Mouse (Mus musculus): ENCODE data around the gene Rpl23a.
"Not testable (repeated sequence)": the region's sequence is repeated elsewhere in the genome, so short reads cannot be mapped to it uniquely, and the experiment has no call there.

Gene Rpl23a

DNA sequence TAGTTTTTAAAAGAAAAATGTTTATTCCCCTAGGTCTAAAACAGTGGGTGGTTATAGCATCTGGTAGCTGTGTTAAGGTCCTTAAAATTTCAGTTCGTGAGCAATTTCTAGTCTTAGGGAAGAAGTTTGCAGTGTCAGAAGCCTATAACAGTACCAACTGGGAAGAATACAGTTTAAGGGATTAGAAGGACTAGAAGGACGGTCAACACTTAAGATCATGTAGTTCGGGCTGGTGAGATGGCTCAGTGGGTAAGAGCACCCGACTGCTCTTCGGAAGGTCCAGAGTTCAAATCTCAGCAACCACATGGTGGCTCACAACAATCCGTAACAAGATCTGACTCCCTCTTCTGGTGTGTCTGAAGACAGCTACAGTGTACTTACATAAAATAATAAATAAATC, 1.3 kb upstream of the Rpl23a start:
- not testable (repeated sequence) for DNase-seq (ENCODE audit: extremely low spot score, low spot score)

DNA sequence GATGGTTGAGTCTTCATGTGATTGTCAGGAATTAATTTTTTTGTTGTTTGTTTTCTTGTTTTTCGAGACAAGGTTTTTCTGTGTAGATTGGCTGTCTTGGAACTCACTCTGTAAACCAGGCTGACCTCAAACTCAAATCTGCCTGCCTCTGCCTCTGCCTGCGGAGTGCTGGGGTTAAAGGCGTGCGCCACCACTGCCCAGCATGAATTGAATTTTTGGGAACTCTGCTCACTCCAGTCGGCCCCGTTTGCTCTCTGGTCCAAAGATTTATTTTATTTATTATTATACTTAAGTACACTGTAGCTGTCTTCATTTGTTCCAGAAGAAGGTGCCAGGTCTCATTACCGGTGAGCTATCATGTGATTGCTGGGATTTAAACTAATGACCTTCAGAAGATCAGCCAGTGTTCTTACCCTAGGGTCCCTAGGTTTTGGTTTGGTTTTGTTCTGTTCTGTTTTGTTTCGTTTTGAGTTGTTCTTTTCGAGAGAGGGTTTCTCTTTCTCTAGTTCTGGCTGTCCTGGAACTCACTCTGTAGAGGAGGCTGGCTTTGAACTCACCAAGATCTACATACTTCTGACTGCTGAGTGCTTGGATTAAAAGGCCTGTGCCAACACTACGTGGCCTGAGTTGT, 615 bp upstream of the Rpl23a start:
- no peak for DNase-seq (ENCODE audit: extremely low spot score, low spot score)

DNA sequence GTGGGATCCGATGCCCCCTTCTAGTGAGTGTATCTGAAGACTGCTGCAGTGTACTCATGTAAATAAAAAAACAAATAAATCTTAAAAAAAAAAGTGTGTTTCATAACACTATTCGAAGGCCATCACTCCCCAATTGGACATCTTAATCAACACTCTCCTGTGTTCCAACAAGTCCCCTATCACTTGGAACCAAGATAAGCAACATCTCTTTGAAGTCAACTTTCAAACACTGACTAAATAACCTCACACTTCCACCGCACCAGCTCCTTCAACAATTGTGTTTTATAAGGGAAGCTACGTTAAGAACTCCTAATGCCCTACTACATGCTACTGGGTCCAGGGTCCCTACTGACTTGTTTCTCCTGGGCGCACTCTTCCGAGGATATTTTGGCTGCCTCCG, 934 bp downstream of the Rpl23a start:
- no peak for DNase-seq (ENCODE audit: extremely low spot score, low spot score)

DNA sequence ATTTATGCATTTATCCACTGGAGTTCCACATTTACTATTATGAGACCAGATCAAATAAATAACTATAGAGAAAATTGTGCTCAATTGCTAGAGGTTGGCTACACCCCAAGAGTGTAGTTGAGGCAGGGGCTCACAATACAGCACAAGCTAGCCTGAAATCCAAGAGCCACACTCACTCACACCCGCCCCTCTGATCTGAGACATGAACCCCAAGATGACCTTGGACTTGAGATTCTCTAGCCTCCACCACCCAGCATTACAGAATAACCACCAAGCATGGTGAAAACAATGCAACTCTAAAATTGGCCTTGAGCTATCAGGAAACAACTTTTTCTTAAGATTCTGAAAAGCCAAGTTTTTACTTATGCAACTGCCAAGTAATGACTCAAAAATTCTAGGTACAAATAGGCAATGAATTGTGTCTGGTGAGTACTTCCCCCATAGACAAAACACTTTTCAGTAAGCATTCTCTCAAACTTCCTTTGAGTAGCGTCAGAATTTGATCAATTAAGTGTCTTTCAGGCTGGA, 1.5 kb downstream of the Rpl23a start:
- DNase-seq (ENCODE audit: extremely low spot score, low spot score): no peak

DNA sequence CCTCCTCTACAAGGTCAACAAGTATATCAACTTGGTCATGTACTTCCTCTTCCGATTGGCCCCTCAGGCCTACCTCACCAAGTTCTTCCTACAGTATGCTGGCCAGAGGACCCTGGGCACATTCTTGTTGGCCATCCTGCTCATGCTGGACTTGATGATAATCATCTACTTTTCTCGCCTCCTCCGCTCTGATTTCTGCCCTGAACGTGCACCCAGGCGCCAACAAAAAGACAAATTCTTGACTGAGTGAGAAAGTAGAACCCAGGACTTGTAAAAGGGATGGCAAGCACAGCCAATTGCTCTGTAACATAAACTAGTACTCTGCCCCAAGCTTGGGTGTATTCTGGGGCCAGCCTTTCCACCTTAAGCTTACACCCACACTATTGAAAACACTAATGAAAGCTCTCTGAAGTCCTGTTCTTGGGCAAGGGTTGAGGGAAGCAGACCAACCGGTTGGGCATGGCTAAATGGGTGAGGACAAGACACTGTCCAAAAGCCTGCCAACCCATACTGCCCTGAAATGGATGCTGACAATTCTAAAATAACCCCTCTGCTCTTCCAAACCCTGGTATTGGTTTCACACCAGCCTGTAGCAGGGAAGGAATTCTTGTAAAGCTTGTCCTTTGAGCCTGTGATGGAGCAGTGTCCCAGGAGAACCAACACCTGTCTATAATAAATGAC, 3.2 kb downstream of the Rpl23a start:
- DNase-seq (ENCODE audit: extremely low spot score, low spot score): no peak

DNA sequence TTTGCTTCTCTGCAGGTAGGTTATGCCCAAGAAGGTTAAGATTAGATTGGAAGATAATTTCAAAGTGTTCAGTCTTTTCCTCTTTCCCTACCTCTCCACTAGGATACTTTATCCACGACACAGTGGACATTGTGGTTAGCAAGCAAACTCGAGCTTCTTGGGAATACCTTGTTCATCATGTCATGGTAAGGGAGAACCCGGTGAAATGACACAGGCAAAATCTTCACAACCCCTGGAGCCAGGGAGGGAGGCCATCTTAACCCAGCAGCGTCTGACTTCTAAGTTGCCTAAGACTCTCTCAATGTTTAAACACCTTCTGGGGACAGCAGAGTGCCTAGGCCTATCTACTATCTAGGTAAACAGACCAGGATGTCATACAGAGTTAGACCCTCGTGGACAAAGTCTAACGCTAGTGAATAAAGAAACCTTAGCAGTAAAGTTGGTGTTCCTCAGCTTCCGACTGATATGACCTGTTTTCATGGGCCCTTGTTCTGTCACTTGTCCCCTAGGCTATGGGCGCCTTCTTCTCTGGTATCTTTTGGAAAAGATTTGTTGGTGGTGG, 3.9 kb downstream of the Rpl23a start:
- no peak for DNase-seq (ENCODE audit: extremely low spot score, low spot score)

DNA sequence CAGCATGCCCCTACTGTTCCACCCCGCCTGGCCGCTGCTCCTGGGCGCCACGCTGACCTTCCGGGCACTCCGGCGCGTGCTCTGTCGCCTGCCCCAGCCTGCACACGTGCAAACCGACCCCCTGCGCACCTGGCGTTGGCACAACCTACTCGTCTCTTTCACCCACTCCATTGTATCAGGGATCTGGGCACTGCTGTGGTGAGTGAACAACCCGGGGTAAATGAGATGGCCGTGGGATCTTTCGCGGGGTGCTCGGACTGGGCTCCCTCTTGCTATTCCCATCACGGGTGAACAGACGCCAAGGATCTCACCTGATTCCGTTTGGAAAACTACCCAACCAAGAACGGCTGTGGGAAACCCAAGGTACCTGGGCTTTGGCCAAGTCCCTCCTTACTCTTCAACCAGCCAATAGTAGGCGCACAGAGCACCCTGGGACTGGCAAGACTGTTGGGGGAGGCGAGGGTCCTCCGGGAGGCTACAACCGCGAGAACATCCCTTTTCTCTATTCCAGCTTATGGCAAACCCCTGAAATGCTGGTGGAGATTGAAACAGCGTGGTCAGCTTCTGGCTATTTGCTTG, 4.4 kb downstream of the Rpl23a start:
- no peak for DNase-seq (ENCODE audit: extremely low spot score, low spot score)

DNA sequence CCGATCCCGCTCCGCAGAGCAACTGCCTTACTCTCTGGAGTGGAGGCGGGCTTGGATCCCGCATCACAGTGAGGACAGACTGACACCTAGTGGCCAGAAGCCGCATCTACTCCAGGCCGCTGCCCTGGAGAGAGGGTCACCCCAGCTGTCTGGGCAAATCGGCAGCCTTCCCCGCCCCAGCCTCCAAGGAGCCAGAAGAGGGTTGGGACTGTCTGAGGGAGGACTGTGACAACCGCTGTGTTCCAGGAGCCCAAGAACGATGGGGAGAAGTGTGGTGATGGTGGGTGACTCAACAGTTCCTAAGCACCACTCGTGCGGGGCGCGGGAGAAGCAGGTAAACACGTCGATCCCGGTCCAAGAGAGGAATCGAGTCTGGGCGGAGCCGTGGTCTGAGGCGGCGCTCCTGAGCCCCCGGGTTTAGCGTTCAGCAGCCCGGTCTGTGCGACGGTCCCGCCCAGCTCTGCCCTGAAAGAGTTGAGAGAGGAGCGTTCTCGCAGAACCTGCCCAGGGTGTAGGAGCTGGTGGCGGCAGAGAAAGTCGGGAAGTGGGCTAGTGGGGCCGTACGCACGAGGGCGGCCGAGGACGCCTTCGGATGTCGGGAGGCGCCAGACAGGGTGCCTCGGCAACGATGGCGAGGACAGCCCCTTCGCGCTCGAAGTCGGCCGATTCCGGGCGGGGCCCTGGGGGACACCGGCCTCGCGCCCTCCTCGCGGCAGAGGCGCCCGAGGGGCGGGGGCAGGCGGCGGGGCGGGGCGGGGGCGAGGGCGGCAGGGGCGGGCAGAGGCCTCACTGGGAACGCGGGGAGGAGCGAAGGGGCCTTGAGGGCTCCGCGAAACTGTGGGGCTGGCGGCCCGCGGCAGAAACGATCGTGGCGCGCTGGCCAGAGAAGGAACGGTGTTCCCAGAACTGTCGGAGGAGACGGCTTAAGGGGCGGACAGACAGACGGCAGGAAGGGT, 5.2 kb downstream of the Rpl23a start:
- peak; percentile 98 for DNase-seq (ENCODE audit: extremely low spot score, low spot score)

DNA sequence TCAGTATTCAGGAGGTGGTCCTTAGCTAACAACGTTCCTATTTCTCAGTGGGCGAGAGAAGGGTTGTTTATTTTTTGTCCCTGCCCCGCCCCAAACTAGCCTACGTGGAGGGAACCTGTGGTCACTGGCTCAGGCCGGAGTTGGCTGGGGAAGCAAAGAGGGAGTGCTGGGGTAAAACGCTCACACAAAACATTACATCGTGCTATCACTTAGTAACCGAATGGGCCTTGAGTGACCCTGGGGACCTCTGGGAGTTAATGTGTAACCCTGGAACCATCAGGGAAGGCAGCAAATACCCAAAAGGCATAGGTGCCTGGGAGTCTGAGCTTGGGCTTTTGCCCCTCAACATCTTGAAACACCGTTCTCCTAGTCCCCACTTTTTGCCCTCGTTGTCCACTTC, 5.9 kb downstream of the Rpl23a start:
- no peak for DNase-seq (ENCODE audit: extremely low spot score, low spot score)

DNA sequence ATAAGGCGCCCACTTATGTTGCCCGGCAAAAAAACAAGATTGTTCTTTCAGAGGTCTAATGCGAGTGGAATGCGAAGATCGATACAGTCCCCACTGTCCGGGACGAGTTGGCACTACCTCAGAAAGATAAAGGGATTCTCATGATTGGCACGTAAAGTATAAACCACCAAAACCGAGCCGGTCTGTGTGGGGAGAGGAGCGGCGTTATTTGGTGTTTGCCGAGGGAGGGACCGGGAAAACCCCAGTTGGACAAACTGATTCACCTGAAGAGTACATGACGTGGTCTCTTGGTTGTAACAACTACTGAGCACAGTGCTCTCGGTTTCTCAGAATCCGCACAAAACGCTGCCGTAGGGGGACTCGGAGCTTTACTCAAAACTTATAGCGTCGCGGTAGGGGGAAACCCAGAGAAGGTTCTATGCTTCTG, 6.5 kb downstream of the Rpl23a start:
- DNase-seq (ENCODE audit: extremely low spot score, low spot score): no peak

DNA sequence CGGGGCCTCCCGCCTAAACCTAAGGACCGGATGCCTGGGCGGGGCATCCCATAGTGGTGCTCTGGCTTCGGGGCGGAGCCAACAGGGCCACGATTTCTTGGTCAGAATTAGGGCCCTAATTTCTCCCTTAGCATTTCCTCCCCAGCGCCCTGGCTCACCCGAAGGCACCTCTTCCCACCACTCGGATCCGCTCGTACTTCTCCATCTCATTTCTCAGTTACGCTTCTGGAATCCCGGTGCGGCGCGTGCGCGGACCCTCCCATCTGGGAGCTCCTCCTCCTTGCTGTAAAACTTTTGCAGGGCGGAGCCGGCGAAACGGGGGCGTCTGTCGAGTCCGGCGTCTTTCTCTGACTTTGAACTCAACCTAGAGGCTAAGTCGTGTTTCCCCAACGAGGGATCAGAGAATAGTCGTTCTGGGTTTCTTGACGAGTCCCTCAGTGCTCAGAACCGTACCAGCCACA, 7.0 kb downstream of the Rpl23a start, which contains the start of the genes Nek8 and Tlcd1:
Gene Nek8 (minus strand): TSS at position 274 of the 461 bp plus-strand sequence.
Gene Tlcd1 (plus strand): TSS at position 310 of the 461 bp plus-strand sequence.
- peak; percentile 90 for DNase-seq (ENCODE audit: extremely low spot score, low spot score)

DNA sequence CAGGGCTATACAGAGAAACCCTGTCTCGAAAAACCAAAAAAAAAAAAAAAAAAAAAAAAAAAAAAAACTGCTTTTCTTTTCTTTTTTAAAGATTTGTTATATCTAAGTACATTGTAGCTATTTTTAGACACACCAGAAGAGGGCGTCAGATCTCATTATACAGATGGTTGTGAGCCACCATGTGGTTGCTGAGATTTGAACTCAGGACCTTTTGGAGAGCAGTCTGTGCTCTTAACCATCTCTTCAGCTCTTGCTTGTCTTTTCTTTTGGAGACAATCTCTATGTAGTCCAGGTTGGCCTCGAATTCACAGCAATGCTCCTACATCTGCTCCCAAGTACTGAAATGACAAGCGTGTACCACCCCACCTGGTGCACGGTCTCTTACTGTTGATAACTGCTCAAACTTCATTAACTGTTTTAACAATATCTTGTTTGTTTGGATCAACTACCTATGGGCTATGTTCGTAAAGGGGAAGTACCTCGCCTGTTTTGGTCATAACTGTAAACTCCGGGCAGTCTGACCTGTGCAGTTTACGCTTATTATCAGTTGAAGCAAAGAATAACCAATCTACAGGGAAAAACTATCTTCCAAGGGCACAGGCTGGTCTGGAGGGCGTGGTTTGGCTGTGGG, 7.5 kb downstream of the Rpl23a start:
- no peak for DNase-seq (ENCODE audit: extremely low spot score, low spot score)

DNA sequence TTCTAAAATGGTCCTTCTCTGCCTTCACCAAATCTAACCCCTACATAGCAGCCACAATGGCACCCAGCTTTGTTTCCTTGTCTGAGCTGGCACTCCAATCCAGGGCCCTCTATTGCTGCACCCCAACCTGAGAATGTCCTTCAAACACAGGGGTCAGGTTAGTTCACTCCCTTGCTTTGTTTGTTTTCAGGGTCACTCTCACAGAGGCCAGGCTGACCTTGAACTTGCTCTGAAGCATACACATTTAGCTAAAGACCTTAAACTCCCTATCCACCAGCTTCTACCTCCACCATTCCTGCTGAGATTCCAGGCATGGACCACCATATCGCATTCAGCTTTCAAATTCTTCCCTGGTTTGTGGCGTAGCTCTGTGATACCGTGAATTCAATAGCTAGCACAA, 8.9 kb downstream of the Rpl23a start:
- DNase-seq (ENCODE audit: extremely low spot score, low spot score): no peak

DNA sequence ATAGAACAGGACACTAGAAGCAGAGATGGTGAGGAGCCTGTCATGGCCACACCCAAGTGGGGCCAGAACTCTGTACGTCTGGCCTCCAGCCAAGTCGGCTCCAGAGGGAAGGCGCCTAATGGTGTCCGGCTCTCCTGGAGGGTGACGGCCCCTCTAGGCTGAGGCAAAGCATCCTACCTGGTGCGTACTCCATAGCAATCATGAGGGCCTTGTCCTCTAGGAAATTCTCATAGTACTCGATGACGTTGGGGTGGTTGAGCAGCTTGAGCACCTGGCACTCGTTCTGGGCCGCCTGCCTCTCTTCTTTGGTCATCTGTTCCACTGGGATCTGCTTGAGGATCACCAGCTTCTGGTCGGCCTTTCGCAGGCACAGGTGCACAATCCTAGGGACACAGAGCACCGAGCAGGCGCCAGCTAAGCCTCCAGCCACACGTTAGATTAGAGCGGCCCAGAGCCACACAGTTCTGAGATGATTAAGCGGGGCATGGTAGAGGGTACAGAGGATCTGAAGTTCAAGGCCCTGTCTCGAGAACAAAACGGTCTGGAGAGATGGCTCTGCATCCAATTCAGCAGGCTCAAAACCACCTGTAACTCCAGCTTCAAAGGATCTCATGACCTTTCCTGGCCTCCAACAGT, 10.5 kb downstream of the Rpl23a start:
- no peak for DNase-seq (ENCODE audit: extremely low spot score, low spot score)

DNA sequence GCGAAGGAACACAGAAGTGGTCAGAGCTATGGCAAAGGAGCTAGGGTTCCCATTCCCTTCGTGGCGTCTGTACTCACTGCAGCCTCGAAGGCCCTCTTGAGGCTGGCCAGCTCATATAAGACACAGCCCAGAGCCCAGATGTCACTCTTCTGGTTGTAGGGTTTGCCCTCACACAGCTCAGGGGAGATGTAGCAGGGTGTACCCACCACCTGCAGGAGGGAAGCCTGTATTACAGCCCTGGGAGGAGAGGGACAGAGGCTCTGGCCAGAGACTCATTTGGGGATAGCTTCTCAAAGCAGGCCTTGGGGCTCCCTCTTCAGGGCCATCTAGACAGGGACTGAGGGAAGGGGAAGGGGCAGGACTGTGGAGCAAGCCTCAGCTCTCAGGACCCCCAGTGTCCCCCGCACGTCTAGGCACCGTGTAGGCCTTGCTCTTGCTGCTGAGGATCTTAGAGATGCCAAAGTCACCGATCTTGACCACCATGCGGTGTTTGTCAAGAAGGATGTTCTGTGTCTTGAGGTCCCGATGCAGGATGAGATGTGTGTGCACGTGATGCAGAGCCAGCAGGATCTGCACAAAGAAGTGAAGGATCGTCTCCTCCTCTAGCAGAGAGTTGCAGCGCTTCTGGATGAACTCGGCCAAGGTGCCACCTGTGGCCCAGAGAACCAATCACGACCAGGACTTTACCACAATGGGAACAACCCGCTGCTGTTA, 11.2 kb downstream of the Rpl23a start:
- DNase-seq (ENCODE audit: extremely low spot score, low spot score): no peak

DNA sequence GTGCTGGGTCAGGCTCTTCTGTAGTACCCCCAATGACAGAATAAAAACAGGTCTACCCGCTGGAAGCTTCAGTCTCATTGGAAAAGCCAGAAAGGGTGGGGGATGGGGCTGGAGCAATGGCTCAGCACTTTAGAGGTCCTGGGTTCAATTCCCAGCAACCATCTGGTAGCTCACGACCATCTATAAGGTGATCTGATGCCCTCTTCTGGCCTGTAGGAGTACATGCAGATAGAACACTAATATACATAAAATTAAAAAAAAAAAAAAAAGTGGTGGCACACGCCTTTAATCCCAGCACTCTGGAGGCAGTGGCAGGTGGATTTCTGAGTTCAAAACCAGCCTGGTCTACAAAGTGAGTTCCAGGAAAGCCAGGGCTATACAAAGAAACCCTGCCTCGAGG, 12.1 kb downstream of the Rpl23a start:
- DNase-seq (ENCODE audit: extremely low spot score, low spot score): no peak

DNA sequence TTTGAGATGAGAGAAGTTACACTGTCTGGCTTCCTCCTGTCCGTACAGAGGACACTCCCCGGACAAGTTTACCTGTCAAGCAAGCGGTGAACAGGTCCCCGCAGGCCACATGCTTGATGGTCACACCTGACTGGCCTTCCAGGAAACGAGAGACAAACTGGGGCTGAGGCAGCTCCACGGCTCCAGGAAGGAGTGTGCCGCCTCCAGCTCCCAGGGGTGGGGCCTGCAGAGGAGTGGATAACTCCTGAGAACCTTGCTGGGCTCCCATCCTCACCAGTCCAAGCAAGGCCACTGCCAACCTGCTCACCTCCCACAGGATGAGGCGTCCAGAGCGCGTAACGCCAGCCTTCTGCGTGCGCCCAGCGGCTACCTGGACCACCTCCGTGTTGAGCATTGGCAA, 13.1 kb downstream of the Rpl23a start:
- DNase-seq (ENCODE audit: extremely low spot score, low spot score): no peak

DNA sequence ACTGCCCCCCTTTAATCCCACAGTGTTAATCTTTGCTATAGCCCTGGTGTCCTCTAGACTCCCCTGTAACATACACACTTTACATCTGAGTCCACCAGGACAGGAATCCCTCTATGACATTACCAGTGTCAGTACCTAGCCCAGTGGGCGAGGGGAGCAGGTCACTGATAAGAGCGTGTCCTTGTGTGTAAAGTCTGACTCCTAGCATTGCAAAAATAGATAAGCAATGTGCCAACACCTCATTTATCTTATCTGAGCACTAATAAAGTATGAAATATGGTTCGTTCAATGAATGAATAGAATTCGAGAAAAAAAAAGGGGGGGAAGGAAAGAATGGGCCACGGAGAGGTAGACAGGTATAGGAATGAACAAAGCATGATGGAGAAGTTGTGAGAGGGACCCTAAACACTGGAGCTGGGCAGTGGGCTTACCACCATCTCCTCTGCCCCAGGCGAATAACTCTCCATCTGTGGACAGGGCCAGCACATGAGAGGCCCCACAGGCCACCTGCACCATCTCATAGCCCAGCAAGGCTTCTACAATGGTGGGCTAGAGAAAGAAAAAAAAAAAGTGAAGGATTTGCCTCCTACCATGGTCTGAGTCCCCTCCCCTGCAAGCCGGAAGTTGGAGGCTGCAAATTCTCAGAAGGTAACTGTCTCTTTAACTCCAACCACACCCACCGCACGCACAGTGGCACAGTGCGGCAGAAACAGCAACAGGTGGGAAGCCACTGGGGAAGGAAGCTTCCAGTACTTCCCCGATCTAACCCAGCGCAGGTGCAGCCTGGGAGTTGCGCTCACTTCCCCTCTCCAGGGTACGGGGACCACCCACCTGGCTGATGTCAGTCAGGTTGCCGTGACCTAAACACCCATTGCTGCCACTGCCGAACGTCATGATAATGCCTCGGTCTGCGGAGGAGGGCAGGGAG, 14.6 kb downstream of the Rpl23a start:
- no peak for DNase-seq (ENCODE audit: extremely low spot score, low spot score)
